In genomic region chr1:168423389-168423930, GRCm38 (mm10) we compare ENCODE assay signal across 11 mouse cellular contexts. TPM values are rescaled to one million over a fixed set of nuclear protein-coding genes. Genes with fewer than 3 reads are reported as not detected.
A peak's percentile ranks its signal among the peaks of the same experiment; 100 is the strongest.
DNase-seq lines count a peak whose midpoint lies in the region; ATAC-seq and TF ChIP-seq lines count a peak whose summit lies in the region.
"Had no signal": no experiment of that assay in that cellular context is flagged by ENCODE, and none has a peak within 500 bp of the region (broad histone marks: within the 10 kb centered on the region; RNA-seq: fewer than 3 reads in every experiment).

No protein-coding gene starts in this region.

- TF ChIP-seq CTCF in olfactory bulb, adult 2 months (IDR thresholded peaks at IDR 0.05; ENCODE audit: insufficient read depth, low read depth, low read length) = no peak

- peak overlapping the region; percentile 38 for H3K4me2 ChIP-seq in heart, embryonic 14.5 days (ENCODE audit: low read length)
- no peak overlapping the region for H3K4me2 ChIP-seq in midbrain, embryonic 11.5 days
- H3K4me2 ChIP-seq in hindbrain, embryonic 12.5 days (replicated peaks) = peak overlapping the region; percentile 21

- H3K4me3 ChIP-seq in heart, embryonic 14.5 days (ENCODE audit: control insufficient read depth in 1 of 2, insufficient read depth in 1 of 2, low read depth in 1 of 2, low read length in 2 of 2) = no peak overlapping the region
- H3K4me3 ChIP-seq in midbrain, embryonic 10.5 days = peak overlapping the region; percentile 1; the same call in 1 of the 2 replicates
- H3K4me3 ChIP-seq in midbrain, embryonic 11.5 days (ENCODE audit: low read depth, low read length) = no peak overlapping the region
- no peak overlapping the region for H3K4me3 ChIP-seq in hindbrain, embryonic 12.5 days
- H3K4me3 ChIP-seq in olfactory bulb, adult 2 months (ENCODE audit: insufficient read depth, low read depth, low read length) = peak overlapping the region; percentile 51

- H3K9me3 ChIP-seq in heart, embryonic 14.5 days (ENCODE audit: control insufficient read depth, low read length) = no peaks in the 10 kb centered on the region
- H3K9me3 ChIP-seq in midbrain, embryonic 10.5 days (replicated peaks) = no peaks in the 10 kb centered on the region
- H3K9me3 ChIP-seq in midbrain, embryonic 11.5 days (ENCODE audit: control insufficient read depth, low read length) = no peaks in the 10 kb centered on the region
- H3K9me3 ChIP-seq in hindbrain, embryonic 12.5 days (replicated peaks) = no peaks in the 10 kb centered on the region

- peaks cover 22 to 65% of the 10 kb centered on the region in 2 experiments for H3K4me1 ChIP-seq in heart, embryonic 14.5 days (ENCODE audit: control insufficient read depth in 2 of 2, insufficient read depth in 2 of 2, low read length in 2 of 2)
- H3K4me1 ChIP-seq in midbrain, embryonic 10.5 days = peaks cover 63% of the 10 kb centered on the region
- H3K4me1 ChIP-seq in midbrain, embryonic 11.5 days (ENCODE audit: control insufficient read depth, insufficient read depth, low read length) = peaks cover 47% of the 10 kb centered on the region
- H3K4me1 ChIP-seq in hindbrain, embryonic 12.5 days = peaks cover 55% of the 10 kb centered on the region
- peaks cover 14% of the 10 kb centered on the region for H3K4me1 ChIP-seq in olfactory bulb, adult 2 months (ENCODE audit: control insufficient read depth, insufficient read depth, low read length)

- peaks cover 37% of the 10 kb centered on the region for H3K36me3 ChIP-seq in heart, embryonic 14.5 days (ENCODE audit: control insufficient read depth, insufficient read depth, low read length)
- peaks cover 42% of the 10 kb centered on the region for H3K36me3 ChIP-seq in midbrain, embryonic 10.5 days
- H3K36me3 ChIP-seq in midbrain, embryonic 11.5 days (ENCODE audit: control insufficient read depth, insufficient read depth, low read length) = no peaks in the 10 kb centered on the region
- H3K36me3 ChIP-seq in hindbrain, embryonic 12.5 days = peaks cover 21% of the 10 kb centered on the region

- no peak for ATAC-seq in heart, embryonic 14.5 days (ENCODE audit: insufficient number of reproducible peaks, insufficient read depth, low FRiP score, low read depth)
- ATAC-seq in midbrain, embryonic 11.5 days (ENCODE audit: low FRiP score) = no peak
- ATAC-seq in hindbrain, embryonic 12.5 days (ENCODE audit: low FRiP score) = no peak
- ATAC-seq in granulocyte monocyte progenitor cell, adult 5-6 weeks (replicated peaks; ENCODE audit: poor library complexity, severe bottlenecking) = no peak
- no peak for ATAC-seq in CD4-positive, CD25-positive, alpha-beta regulatory T cell, adult 4 months

- TF ChIP-seq POLR2A in olfactory bulb, adult 2 months (IDR thresholded peaks at IDR 0.05; ENCODE audit: insufficient read depth, low read depth, low read length) = no peak

- H3K9ac ChIP-seq in heart, embryonic 14.5 days (ENCODE audit: low read length) = peak overlapping the region; percentile 55
- no peak overlapping the region for H3K9ac ChIP-seq in midbrain, embryonic 11.5 days (ENCODE audit: low read length)
- H3K9ac ChIP-seq in hindbrain, embryonic 12.5 days = peak overlapping the region; percentile 43

- no peak for DNase-seq in heart, adult 8-10 months (ENCODE audit: low spot score)
- no peak for DNase-seq in midbrain, embryonic 10.5 days (ENCODE audit: low spot score)
- no peak for DNase-seq in midbrain, embryonic 11.5 days (ENCODE audit: low spot score, missing footprints)
- DNase-seq: cerebellum, postnatal 10 days; lung, adult 2 months; thymus, adult 18-20 months had no signal

- WGBS in heart, embryonic 14.5 days = 46% methylated on average over 11 of the region's 11 CpGs
- 80% methylated on average over 11 of the region's 11 CpGs for WGBS in midbrain, embryonic 10.5 days
- WGBS in midbrain, embryonic 11.5 days = 81% methylated on average over 11 of the region's 11 CpGs
- whole genome bisulfite sequencing in hindbrain, embryonic 12.5 days = 73% methylated on average over 11 of the region's 11 CpGs
- 16% methylated on average over 11 of the region's 11 CpGs for WGBS in olfactory bulb, adult 2 months

- H3K27me3 ChIP-seq in heart, embryonic 14.5 days (ENCODE audit: control insufficient read depth, insufficient read depth, low read length) = no peaks in the 10 kb centered on the region
- H3K27me3 ChIP-seq in midbrain, embryonic 10.5 days (ENCODE audit: low read depth, poor library complexity, severe bottlenecking) = no peaks in the 10 kb centered on the region
- H3K27me3 ChIP-seq in midbrain, embryonic 11.5 days (ENCODE audit: control insufficient read depth, insufficient read depth, low read length) = no peaks in the 10 kb centered on the region
- no peaks in the 10 kb centered on the region for H3K27me3 ChIP-seq in hindbrain, embryonic 12.5 days

- peak overlapping the region; percentile 45 to 56 for H3K27ac ChIP-seq in heart, embryonic 14.5 days (replicated peaks in 1 of 2; ENCODE audit: control insufficient read depth in 1 of 2, insufficient read depth in 1 of 2, low read depth in 2 of 2, low read length in 2 of 2)
- no peak overlapping the region; the same call in 1 of the 2 replicates for H3K27ac ChIP-seq in midbrain, embryonic 10.5 days (replicated peaks)
- no peak overlapping the region for H3K27ac ChIP-seq in midbrain, embryonic 11.5 days (ENCODE audit: low read depth, low read length)
- no peak overlapping the region for H3K27ac ChIP-seq in hindbrain, embryonic 12.5 days
- peak overlapping the region; percentile 98 for H3K27ac ChIP-seq in olfactory bulb, adult 2 months (ENCODE audit: insufficient read depth, low read depth, low read length)

RNA-seq across cellular contexts. Expression of gene Pbx1, which starts 8.6 kb away (rescaled TPM):
- polyA plus RNA-seq in heart, embryonic 14.5 days (2014; fragmentation: Nextera tagmentation; extraction: Ambion mirVana) = 27.3 and 30.7 TPM in 2 replicates
- 10 to 100 TPM; 48.1 to 60.7 (median 56.2) TPM for total RNA-seq in heart, adult 8-10 months (2022)
- polyA plus RNA-seq in midbrain, embryonic 10.5 days (2016; fragmentation: Nextera tagmentation; extraction: Ambion mirVana) = 34.9 and 42.3 TPM in 2 replicates
- polyA plus RNA-seq in midbrain, embryonic 11.5 days (2014; fragmentation: Nextera tagmentation; extraction: Ambion mirVana) = 49.3 and 57.3 TPM in 2 replicates
- polyA plus RNA-seq in hindbrain, embryonic 12.5 days (2016; fragmentation: Nextera tagmentation; extraction: Ambion mirVana) = 56.3 and 59.8 TPM in 2 replicates
- 133 and 332 TPM in 2 replicates for polyA plus RNA-seq in olfactory bulb, adult 2 months (2012; ENCODE audit: insufficient read depth, insufficient read length, low replicate concordance, missing spikeins)
- 4.9 and 8.2 TPM in 2 replicates for total RNA-seq in granulocyte monocyte progenitor cell, adult 5-6 weeks (2014; fragmentation: Nextera tagmentation)
- 4.1 and 4.7 TPM in 2 replicates for total RNA-seq in granulocyte monocyte progenitor cell, adult 5-6 weeks (2017)
- polyA plus RNA-seq in CD4-positive, CD25-positive, alpha-beta regulatory T cell, adult 4 months (2017; shearing (Covaris generic)) = under 1 TPM; 0.11 to 0.27 TPM

Comparison
In these comparisons a context has a peak if more than half of its experiments do, and no peak if none do; other contexts are left out.
1. H3K4me3 ChIP-seq: peak in midbrain, embryonic 10.5 days (single experiment) and olfactory bulb, adult 2 months (single experiment); none in heart, embryonic 14.5 days (0 of 2), midbrain, embryonic 11.5 days (single experiment) and hindbrain, embryonic 12.5 days (single experiment).
2. H3K27ac ChIP-seq: peak in heart, embryonic 14.5 days (2 of 2) and olfactory bulb, adult 2 months (single experiment); none in midbrain, embryonic 10.5 days (single experiment), midbrain, embryonic 11.5 days (single experiment) and hindbrain, embryonic 12.5 days (single experiment).
3. RNA of gene Pbx1, which starts 8.6 kb away (polyA plus RNA-seq): 133 to 332 TPM in olfactory bulb, adult 2 months, 56.3 to 59.8 TPM in hindbrain, embryonic 12.5 days, 49.3 to 57.3 TPM in midbrain, embryonic 11.5 days, 34.9 to 42.3 TPM in midbrain, embryonic 10.5 days and 27.3 to 30.7 TPM in heart, embryonic 14.5 days; 0.11 to 0.27 TPM in CD4-positive, CD25-positive, alpha-beta regulatory T cell, adult 4 months; every median in the first group is over 10 times any median in the second.